9 mouse cellular contexts compared by ENCODE assay signal in the genomic region with DNA sequence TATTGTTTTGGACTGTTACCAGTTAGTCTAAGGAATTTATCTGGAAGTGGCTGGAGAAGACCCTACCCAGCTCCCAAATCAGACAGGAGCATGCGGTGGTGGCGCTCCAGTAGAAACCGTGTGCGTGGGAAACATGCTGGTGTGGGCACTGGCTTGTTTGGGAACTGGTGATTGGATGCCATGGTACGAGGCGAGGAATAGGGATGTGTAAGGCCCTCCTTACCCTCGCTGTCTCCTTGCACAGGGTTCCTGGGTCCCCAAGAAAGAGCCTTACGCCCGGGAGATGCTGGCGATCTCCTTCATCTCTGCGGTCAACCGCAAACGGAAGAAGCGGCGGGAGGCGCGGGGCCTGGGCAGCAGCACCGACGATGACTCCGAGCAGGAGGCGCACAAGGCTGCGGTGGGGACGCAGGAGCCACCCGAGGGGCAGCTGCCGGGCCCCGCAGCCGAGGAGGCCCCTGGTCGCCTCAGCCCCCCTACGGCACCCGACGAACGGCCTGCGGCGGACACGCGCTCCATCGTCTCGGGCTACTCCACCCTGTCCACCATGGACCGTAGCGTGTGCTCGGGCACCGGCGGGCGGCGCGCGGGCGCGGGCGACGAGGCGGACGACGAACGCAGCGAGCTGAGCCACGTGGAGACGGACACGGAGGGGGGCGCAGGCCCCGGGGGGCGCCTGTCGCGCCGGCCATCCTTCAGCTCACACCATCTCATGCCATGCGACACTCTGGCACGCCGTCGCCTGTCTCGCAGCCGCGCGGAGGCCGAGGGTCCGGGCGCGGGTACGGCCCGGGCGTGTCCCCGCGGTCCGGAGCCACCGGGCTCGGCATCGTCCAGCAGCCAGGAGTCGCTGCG. TPM values are rescaled to one million over a fixed set of nuclear protein-coding genes. Genes with fewer than 3 reads are reported as not detected.
DNase-seq lines count a peak whose midpoint lies in the region; ATAC-seq lines count a peak whose summit lies in the region.
"Had no signal": no experiment of that assay in that cellular context is flagged by ENCODE, and none has a peak within 500 bp of the region (broad histone marks: within the 10 kb centered on the region; RNA-seq: fewer than 3 reads in every experiment).

A gene (minus strand): TSS at position 476 of the 855 bp plus-strand sequence.

- H3K9me3 ChIP-seq in heart, embryonic 16.5 days (replicated peaks; ENCODE audit: control insufficient read depth, low read length): no peaks in the 10 kb centered on the region
- H3K9me3 ChIP-seq in embryonic facial prominence, embryonic 11.5 days (replicated peaks; ENCODE audit: control insufficient read depth, low read length): no peaks in the 10 kb centered on the region
- H3K9me3 ChIP-seq in hindbrain, embryonic 14.5 days (ENCODE audit: control insufficient read depth, low read length): no peaks in the 10 kb centered on the region
- no peaks in the 10 kb centered on the region for H3K9me3 ChIP-seq in midbrain, embryonic 16.5 days (replicated peaks; ENCODE audit: control insufficient read depth, low read length, poor library complexity, severe bottlenecking)

- H3K4me3 ChIP-seq in heart, embryonic 16.5 days (ENCODE audit: low read length): no peak within 1 kb of the TSS; the same call in 1 of the 2 replicates
- H3K4me3 ChIP-seq in embryonic facial prominence, embryonic 11.5 days (ENCODE audit: low read depth, low read length): peak within 1 kb of the TSS; percentile 36
- H3K4me3 ChIP-seq in hindbrain, embryonic 14.5 days (replicated peaks; ENCODE audit: low read length): peak within 1 kb of the TSS; percentile 30
- H3K4me3 ChIP-seq in midbrain, embryonic 16.5 days (ENCODE audit: low read depth, low read length): peak within 1 kb of the TSS; percentile 26

- H3K4me1 ChIP-seq in heart, embryonic 16.5 days (ENCODE audit: control insufficient read depth, insufficient read depth, low read length): peaks cover 2% of the 10 kb centered on the region; the same call in 1 of the 2 replicates
- H3K4me1 ChIP-seq in embryonic facial prominence, embryonic 11.5 days (ENCODE audit: control insufficient read depth, insufficient read depth, low read length): peaks cover 10% of the 10 kb centered on the region
- H3K4me1 ChIP-seq in hindbrain, embryonic 14.5 days (replicated peaks; ENCODE audit: control insufficient read depth, insufficient read depth, low read length): peaks cover 12% of the 10 kb centered on the region
- peaks cover 12% of the 10 kb centered on the region; the same call in 1 of the 2 replicates for H3K4me1 ChIP-seq in midbrain, embryonic 16.5 days (ENCODE audit: control insufficient read depth, insufficient read depth, low read length)

- no peak within 1 kb of the TSS for H3K9ac ChIP-seq in heart, embryonic 16.5 days (ENCODE audit: low read length)
- H3K9ac ChIP-seq in embryonic facial prominence, embryonic 11.5 days (replicated peaks; ENCODE audit: low read length): peak within 1 kb of the TSS; percentile 48
- H3K9ac ChIP-seq in hindbrain, embryonic 14.5 days: peak within 1 kb of the TSS; percentile 40
- H3K9ac ChIP-seq in midbrain, embryonic 16.5 days (ENCODE audit: low read depth, low read length): peak within 1 kb of the TSS; percentile 52

- WGBS in heart, embryonic 16.5 days: 38% methylated on average over 75 of the region's 88 CpGs
- 6% methylated on average over 74 of the region's 88 CpGs for WGBS in embryonic facial prominence, embryonic 11.5 days
- WGBS in hindbrain, embryonic 14.5 days: 9% methylated on average over 71 of the region's 88 CpGs
- WGBS in midbrain, embryonic 16.5 days: 8% methylated on average over 71 of the region's 88 CpGs

- no peak for DNase-seq in heart, postnatal 14 days
- no peak for DNase-seq in embryonic facial prominence, embryonic 11.5 days (ENCODE audit: low spot score)
- DNase-seq in hindbrain, embryonic 14.5 days (ENCODE audit: low spot score): no peak
- no peak for DNase-seq in spleen, postnatal 4 days (ENCODE audit: low spot score in 2 of 2)
- no peak for DNase-seq in right cerebral cortex, postnatal 25 days

- intact Hi-C loops in heart, postnatal 14 days (cut with DNase I): no loop called here

- peaks cover 35% of the 10 kb centered on the region for H3K36me3 ChIP-seq in heart, embryonic 16.5 days (ENCODE audit: control insufficient read depth, insufficient read depth)
- no peaks in the 10 kb centered on the region for H3K36me3 ChIP-seq in embryonic facial prominence, embryonic 11.5 days (replicated peaks; ENCODE audit: control insufficient read depth, insufficient read depth, low read depth, low read length)
- H3K36me3 ChIP-seq in hindbrain, embryonic 14.5 days (replicated peaks; ENCODE audit: control insufficient read depth, insufficient read depth): peaks cover 21% of the 10 kb centered on the region
- peaks cover 6% of the 10 kb centered on the region; the same call in 1 of the 2 replicates for H3K36me3 ChIP-seq in midbrain, embryonic 16.5 days (ENCODE audit: control insufficient read depth, insufficient read depth, low read length)

- peak within 1 kb of the TSS; percentile 25; the same call in 1 of the 2 replicates for H3K4me2 ChIP-seq in heart, embryonic 16.5 days (ENCODE audit: low read depth, low read length)
- H3K4me2 ChIP-seq in embryonic facial prominence, embryonic 11.5 days (ENCODE audit: low read depth, low read length): peak within 1 kb of the TSS; percentile 82
- H3K4me2 ChIP-seq in hindbrain, embryonic 14.5 days (replicated peaks): peak within 1 kb of the TSS; percentile 55
- H3K4me2 ChIP-seq in midbrain, embryonic 16.5 days (ENCODE audit: low read length): peak within 1 kb of the TSS; percentile 52

- ATAC-seq in heart, embryonic 16.5 days (replicated peaks; ENCODE audit: extremely low read depth, insufficient read depth, low FRiP score): no peak
- ATAC-seq in embryonic facial prominence, embryonic 11.5 days (replicated peaks; ENCODE audit: insufficient number of reproducible peaks, low FRiP score, low TSS enrichment, low read depth): no peak
- ATAC-seq in hindbrain, embryonic 14.5 days (ENCODE audit: low FRiP score): peak; percentile 40; the same call in 1 of the 2 replicates
- 0 out of 2 replicates have a peak, but pooled peaks have one; percentile 26 for ATAC-seq in midbrain, embryonic 16.5 days
- no peak for ATAC-seq in megakaryocyte-erythroid progenitor cell, adult 5-6 weeks (replicated peaks; ENCODE audit: low FRiP score, low TSS enrichment, poor library complexity, severe bottlenecking)

- H3K27ac ChIP-seq in heart, embryonic 16.5 days (ENCODE audit: low read length): no peak within 1 kb of the TSS
- no peak within 1 kb of the TSS for H3K27ac ChIP-seq in embryonic facial prominence, embryonic 11.5 days (replicated peaks; ENCODE audit: low read depth, low read length)
- H3K27ac ChIP-seq in hindbrain, embryonic 14.5 days: no peak within 1 kb of the TSS
- H3K27ac ChIP-seq in midbrain, embryonic 16.5 days (ENCODE audit: low read length): no peak within 1 kb of the TSS

- no peaks in the 10 kb centered on the region; the same call in none of the 2 replicates for H3K27me3 ChIP-seq in heart, embryonic 16.5 days (ENCODE audit: control insufficient read depth, insufficient read depth, low read length)
- H3K27me3 ChIP-seq in embryonic facial prominence, embryonic 11.5 days (ENCODE audit: control insufficient read depth, insufficient read depth, low read length): peaks cover 32% of the 10 kb centered on the region
- H3K27me3 ChIP-seq in hindbrain, embryonic 14.5 days (ENCODE audit: control insufficient read depth, insufficient read depth, low read length): peaks cover 53% of the 10 kb centered on the region
- peaks cover 16% of the 10 kb centered on the region for H3K27me3 ChIP-seq in midbrain, embryonic 16.5 days (ENCODE audit: control insufficient read depth, insufficient read depth, low read depth, low read length)

RNA-seq across cellular contexts. Expression of the gene that starts here (rescaled TPM):
- 0.92 and 1.2 TPM in 2 replicates for polyA plus RNA-seq in heart, embryonic 16.5 days (2015; fragmentation: Nextera tagmentation; extraction: Ambion mirVana)
- not detected for total RNA-seq in heart, postnatal 14 days (2021)
- polyA plus RNA-seq in embryonic facial prominence, embryonic 11.5 days (2014; fragmentation: Nextera tagmentation; extraction: Ambion mirVana): not detected in 2 replicates
- 0.41 TPM in 1 of 2 replicates, not detected in the other for polyA plus RNA-seq in hindbrain, embryonic 14.5 days (2014; fragmentation: Nextera tagmentation; extraction: Ambion mirVana)
- polyA plus RNA-seq in midbrain, embryonic 16.5 days (2015; fragmentation: Nextera tagmentation; extraction: Ambion mirVana): 1.2 and 1.3 TPM in 2 replicates
- total RNA-seq in megakaryocyte-erythroid progenitor cell, adult 5-6 weeks (2014; fragmentation: Nextera tagmentation): not detected in 2 replicates
- total RNA-seq in megakaryocyte-erythroid progenitor cell, adult 5-6 weeks (2017): not detected in 2 replicates
- total RNA-seq: G1E had no signal
- polyA plus RNA-seq: G1E had no signal

Comparison
In these comparisons a context has a peak if more than half of its experiments do, and no peak if none do; other contexts are left out.
1. Peak in ATAC-seq, H3K4me3 ChIP-seq, H3K9ac ChIP-seq and H3K4me2 ChIP-seq in hindbrain, embryonic 14.5 days; RNA of the gene not detected or under 1 TPM.
2. H3K4me2 ChIP-seq: peak in every context shown above with its lines; median percentile 82 in embryonic facial prominence, embryonic 11.5 days; 55 in hindbrain, embryonic 14.5 days; 52 in midbrain, embryonic 16.5 days; 25 in heart, embryonic 16.5 days.